Mouse (Mus musculus) right cerebral cortex, postnatal 10 days (tissue): ENCODE results near the gene Crxos.
"Not testable (repeated sequence)": the region's sequence is repeated elsewhere in the genome, so short reads cannot be mapped to it uniquely, and the experiment has no call there.

ENCODE experiments used
- DNase-seq, 2 experiments: peaks; one replicate each; pipeline ENCODE4 v3.0.0; 2021; ENCODE audit warnings: low spot score in 2 of 2

Gene Crxos

DNA sequence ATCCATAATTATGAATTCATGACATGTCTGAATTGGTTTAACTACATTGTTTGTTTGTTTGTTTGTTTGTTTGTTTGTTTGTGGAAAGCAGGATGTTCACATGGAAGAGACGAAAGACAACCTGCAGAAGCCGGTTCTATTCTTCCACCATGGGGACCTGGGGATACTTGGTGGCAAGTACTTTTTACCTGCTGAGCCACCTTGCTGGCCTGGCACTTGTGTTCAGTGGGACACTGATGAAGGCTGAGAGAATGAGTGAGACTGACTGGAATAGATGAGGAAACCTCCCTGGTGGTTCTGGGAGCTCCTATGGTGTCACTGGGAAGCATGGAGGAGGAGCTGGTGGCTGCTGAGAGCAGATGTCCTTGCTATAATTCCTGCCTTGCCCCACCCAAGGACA lies at the start of gene Crxos:
Gene Crxos, plus strand, starts transcription at position 301 of the 400 bp plus-strand sequence.
- DNase-seq, result no peak

DNA sequence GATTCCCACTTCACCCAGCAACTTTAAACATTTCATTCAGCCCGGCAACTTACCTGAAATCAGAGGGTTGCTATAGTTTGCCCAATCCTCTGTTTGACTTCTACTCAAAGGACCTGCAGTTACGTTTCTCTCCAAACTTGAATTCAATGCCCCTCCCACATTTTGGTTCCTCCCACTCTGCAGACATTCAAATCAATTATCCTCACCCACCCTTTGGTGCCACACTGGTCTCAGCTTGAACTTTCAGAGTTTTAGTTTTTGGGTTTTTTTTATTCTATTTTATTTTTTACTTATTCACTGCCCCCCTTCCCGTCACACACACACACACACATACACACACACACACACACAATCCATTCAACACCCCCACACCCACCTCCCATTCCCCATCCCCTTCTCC lies 42.8 kb upstream of the Crxos start, which contains the start of gene Obox6:
Gene Obox6, minus strand, starts transcription at position 101 of the 400 bp plus-strand sequence.
- DNase-seq, result no peak

DNA sequence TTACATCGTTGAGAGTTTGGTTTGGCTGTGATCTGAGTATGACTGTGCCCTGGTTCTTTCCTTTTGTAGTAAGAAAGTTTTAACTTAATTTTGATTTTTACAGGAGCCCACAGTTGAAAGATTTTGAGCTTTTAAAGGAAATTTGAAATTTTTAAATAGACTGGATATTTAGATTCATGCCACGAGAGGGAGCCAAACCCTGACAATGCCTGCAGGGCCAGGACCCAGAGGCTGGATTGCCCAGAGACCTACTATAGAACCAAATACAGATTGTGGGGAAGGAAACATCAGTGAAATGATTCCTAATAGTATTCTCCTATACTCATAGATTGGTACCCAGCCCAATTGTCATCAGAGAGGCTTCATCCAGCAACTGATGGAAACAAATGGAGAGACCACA lies 22.8 kb upstream of the Crxos start:
- DNase-seq, result no peak

DNA sequence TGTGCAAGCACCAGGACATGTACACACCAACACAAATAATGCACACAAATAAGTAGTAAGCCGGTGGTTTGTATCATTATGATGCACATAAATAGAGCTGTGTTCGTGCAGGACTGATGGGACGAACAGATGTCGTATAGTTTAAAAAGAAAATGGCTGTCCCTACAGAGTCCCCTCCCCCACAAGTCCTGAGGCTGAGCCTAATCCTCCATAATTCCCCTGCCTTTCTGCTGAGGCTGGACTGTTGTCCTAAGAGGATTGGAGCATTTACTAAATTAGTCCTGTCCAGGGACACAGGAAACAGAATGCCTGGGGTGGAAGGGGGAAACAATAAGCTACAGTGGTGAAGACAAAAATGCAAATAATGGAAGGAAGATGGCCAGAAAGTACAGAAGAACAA lies 18.3 kb upstream of the Crxos start:
- no peak for DNase-seq

DNA sequence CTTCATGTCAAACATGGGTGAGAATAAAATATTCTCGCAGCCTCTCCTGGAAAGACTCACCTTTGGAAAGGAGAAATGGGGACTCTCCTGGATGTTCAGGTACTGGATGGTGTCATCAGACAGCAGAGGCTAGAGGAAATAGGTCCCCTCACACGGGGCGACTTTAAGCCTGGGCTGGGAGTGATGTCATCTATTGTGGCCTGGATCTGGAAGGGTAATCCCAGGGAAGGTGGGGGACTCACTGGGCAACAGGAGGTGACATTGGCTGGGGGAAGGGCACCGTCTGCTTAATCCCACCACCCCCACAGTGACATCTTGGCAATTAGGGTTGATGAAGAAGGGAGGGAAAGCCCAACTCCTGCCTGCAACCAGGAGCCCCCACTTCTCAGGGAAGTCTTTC lies 2.7 kb upstream of the Crxos start, which contains the start of gene Crx:
Gene Crx, minus strand, starts transcription at position 213 of the 400 bp plus-strand sequence.
- DNase-seq, result no peak

DNA sequence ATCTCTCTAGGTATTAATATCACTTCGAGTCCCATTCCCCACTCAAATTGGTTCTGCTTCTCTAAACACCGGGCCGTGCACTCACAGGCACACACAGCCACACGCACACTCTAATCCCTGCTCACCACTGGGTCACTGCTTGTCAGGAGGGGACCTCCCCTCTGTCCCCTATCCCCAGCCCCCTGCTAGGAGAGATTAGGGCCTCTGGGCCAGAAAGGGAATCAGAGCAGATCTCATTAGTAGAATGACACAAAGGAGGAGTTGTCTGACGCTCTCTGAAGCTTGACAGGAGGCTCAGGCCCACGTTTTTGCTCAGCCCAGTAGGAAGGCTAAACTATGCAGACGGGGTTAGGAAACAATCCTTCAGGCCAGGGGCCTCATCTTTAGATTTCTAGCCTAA lies 1.0 kb upstream of the Crxos start:
- no peak for DNase-seq

DNA sequence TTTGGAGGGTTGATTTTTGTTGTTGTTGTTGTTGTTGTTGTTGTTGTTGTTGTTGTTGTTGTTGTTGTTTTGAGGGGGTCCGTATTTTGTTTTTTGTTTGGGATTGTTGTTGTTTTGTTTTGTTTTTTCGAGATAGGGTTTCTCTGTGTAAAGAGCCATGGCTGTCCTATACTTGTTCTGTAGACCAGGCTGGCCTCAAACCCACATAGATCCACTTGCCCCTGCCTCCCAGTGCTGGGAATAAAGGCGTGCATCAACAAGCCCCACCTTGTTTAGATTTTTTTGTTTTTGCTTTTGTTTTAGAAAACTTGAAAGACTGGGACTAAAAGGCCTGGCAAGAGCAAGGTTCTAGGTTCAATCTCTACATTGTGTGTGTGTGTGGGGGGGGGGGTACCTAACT lies 586 bp upstream of the Crxos start:
- no peak for DNase-seq

DNA sequence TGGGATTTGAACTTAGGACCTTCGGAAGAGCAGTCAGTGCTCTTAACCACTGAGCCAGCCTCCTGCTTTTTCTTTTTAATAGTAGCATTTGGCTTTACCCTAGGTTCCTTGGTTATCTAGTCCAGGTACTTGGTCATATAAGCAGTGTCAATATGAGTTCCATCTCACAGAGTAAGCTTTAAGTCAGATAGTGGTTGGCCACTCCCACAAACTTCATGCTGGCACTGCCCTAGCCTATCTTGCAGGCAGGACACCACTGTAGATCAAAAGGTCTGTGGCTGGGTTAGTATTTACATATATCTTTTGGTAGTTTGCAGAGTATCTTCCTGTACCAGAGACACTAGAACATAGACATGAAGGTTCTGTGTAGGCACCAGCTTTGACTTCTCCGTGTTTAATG lies 1.7 kb downstream of the Crxos start:
- DNase-seq, result no peak

DNA sequence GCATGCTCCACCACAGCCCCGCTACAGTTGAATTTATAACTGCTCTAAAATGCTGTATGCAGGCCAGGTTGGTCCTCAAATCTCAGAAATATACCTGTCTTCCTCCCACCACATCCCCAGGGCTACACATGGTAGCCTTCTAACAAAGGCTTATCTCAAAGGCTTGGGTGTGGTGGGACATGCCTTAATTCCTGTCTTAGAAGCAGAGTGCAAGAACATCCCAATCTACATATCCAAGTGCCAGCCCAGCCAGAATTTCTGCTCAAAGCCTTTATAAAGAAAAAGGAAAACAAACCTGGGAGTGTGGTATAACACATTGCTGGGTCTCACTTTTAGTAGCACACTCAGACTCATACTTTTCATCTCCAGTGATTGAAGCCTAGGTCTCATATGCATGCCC lies 11.8 kb downstream of the Crxos start:
- DNase-seq, result no peak

DNA sequence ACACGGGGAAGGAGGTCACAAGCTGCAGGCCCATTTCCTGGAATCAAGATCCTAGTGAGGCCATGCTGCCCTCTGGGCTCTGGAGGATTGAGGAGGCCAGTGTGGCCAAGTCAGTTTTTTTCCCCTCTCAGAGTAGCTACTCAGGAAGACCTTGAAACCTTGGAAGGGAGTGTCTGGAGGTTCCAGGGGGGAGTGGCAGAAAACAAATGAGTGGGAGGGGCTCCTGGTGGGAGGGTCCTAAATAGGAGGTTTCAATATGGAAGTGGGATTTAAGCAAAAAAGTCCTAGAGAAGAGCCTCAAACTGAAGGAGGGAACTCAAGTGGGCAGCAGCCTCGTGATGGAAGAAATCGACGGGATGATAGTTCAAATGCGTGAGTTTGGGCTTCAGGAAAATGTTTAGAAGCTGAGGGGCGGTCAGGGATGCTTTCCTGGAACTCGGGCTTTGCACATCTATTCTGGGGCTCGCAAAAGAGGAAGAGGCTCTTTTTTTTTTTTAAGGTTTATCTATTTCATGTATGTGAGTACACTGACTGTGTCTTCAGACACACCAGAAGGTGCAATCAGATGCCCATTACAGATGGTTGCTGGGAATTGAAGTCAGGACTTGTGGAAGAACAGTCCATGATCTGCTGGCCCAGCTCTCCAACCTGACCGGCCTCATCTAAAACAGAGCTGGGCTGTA lies 19.1 kb downstream of the Crxos start:
- no peak for DNase-seq

DNA sequence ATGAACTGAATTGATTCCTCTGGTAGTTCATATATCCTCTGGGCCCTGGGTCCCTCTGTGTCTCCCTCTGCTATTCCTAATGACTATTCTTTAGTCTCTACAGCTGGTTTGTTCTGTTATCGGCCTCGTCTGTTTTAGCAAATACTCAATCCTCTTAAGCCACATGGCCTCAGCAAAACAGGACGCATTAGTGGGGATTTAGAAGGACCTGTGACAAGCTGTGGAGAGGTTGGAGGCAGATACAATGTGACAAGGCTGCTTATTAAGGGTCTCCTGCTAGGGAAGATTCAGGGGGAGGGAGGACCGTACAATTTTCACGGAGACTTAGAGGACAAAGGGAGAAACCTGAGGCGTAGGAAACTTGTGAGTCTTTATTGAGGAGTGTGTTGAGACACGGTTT lies 23.4 kb downstream of the Crxos start:
- DNase-seq, result no peak

DNA sequence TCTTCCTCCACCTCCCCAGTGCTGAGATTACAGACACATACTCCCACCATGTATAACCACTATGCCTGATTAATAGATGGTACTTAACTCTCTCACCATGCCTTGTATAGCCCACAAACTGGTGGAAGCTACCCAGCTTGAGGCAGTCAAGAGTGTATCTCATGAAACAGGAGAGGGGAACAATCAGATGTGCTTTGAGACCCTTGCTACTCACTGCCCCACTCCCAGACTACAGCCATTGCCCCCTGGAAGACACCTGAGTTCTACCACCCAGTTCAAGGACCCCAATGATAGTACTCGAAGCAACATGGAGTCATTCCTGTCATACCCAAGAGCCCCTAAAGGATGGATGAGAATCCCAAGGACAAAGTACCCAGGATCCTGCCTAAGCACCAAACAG lies 24.2 kb downstream of the Crxos start:
- DNase-seq, result no peak

DNA sequence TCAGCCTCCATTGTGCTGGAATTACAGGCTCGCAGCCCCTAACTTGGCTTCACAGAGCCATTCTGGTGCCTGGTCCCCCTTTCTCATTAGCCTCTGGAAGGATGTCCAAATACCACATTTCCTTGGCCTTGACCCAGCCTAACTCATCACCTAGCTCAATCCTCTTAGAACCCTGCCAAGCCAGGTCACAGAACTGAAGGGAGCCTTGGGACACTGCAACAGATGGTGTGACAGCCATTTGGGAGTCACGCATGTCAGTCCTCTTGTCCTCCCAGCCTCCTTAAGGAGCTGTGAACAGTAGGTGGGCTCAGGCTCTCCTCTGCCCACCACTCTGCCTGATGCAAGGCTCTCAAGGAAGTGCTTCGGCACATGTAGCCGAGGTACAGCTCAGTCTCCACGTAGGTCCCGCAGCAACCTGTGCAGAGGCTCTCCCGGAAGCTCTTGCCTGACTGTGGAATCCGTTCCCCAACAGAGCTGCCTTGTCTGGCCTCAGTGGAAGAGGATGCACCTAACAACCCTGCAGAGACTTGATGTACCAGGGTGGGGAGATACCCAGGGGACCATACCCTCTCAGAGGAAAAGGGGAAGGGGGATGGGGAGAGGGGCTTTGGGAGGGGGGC lies 25.7 kb downstream of the Crxos start:
- DNase-seq, result no peak

DNA sequence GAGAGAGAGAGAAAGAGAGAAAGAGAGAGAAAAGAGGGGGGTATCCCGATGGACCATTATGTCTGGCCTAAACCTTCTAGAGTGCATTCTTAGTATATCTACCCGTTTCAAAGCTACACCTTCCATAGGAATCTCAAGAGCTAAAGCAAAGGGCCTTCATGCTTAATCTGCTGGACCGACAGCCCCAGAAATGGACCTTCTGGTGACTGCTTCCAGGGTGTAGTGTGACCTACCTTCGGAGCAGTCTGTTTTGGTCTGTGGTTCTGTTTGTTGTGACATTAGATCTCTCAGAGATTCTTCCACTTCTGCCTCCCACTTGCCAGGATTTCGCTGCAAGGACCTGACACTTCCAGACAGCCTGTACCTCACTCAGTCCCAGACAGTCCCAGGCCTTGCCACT lies 28.1 kb downstream of the Crxos start:
- DNase-seq, result no peak

DNA sequence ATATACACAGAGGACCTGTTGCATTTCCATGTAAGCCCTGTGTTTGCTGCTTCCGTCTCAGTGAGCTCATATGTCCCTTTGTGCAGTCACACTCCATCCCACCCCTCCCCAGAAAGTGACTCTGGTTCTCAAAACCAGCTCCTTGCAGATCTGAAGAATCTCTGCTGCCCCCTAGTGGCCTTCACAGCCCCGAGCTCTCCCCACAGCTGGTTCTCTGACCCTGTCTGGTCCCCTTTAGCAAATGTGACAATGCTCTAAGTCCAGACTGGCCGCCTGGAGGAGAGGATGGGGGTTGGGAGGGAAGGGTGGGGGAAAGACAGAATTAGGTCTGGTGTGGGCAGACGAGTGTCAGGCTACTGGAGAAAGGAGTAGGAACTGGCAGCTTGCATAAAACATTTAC lies 29.8 kb downstream of the Crxos start:
- peak; percentile 80 to 82 for DNase-seq

DNA sequence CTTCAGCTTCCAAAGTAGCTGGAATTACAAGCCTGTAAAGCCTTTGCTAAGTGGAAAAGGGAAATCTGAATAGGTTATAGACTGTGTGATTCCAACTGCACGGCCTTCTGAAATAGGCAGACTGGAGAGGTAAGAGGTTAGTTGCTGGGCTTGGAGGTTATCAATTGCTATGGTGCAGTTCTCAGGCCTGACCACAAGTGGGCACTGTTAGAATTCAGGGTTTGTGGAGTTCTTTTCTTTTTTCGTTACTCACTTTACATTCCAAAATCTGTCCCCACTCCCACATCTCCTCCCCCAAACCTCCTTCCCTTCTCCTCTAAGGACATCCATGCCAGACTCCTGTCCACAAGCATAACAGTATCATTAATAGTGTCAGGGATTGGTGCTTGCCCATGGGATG lies 31.8 kb downstream of the Crxos start:
- DNase-seq, result peak; percentile 49

DNA sequence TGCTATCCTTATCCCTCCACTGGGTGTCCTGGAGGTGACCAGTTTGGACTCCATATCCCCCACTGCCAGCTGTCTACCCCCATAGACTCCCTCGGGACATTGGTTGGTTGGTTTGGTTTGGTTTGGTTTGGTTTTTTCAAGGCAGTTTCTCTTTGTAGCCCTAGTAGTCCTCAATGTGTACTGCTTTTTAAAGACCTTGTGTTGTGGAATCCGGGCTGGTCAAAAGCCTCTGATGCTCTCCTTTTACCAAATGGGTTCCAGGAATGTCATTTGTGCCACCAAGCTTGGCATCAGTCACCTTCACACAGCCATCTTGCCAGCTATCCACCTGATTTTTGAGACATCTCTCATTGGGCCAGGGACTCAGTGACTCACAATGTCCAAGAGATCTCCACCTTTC lies 32.3 kb downstream of the Crxos start:
- DNase-seq, result peak in 1 of 2 experiments; percentile 39

DNA sequence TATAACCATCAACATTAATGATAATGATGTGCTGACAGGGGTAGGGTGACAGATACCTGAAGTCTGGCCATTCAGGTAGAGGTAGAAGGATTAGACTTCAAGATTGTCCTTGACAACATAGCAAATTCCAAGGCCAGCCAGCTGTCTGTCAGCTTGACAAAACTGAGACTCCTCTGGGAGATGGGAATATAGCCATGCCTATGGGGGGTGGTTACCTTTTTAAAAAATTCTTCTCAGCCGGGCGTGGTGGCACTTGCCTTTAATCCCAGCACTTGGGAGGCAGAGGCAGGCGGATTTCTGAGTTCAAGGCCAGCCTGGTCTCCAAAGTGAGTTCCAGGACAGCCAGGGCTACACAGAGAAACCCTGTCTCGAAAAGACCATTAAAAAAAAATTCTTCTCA lies 33.3 kb downstream of the Crxos start:
- DNase-seq, result not testable (repeated sequence)

DNA sequence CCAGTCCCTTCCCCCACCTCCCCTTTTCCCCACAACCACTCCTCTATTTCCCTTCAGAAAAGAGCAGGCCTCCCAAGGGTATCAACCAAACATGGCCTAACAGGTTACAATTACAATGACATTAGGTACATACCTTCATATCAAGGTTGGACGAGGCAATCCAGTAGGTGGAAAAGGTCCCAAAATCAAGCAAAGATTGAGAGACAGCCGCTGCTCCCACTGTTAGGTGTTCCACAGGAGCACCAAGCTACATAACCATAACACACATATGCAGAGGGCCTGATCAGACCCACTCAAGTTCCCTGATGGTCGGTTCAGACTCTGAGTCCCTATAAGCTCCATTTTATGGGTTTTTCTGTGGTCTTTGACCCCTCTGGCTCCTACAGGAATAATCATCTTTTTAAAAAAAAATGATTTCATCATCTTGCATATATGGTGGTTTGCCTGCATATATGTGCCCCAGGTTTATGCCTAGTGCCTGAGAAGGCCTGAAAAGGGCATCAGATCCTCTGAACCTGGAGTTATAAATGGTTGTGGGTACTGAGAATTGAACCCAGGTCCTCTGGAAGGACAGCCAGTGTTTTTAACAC lies 33.8 kb downstream of the Crxos start:
- DNase-seq, result no peak

DNA sequence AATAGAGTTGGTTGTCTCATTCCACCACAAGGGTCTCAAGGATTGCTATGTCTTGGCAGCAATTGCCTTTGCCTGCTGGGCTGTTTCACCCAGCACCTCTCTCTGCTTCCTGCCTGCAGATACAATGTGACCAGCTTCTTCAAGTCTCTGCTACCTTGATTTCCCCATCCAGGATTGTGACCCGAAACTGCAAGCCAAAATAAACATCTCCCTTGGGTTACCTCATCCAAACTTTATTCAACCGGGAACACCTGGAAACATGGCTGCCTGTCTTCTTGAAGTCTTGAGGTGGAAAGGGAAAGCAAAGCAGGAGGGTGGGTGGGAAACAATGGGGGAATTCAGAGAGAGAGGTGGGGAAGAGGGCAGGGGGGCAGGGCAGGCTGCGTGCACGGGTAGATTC lies 34.6 kb downstream of the Crxos start:
- DNase-seq, result no peak

DNA sequence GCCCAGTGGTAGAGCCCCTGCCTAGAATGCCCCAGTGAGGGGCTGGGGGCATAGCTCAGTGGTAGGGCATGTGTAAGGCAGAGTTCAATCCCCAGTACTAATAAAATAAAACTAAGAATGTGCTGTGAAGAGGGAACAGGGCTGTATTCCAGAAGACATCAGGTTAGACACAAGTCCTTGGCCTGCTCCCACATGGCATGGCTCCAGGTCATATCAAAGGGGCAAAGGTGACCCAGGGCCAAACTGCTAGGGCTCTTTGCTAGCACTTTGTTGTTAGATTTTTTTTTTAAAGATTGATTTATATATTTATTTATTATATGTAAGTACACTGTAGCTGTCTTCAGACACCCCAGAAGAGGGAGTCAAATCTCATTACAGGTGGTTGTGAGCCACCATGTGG lies 36.0 kb downstream of the Crxos start:
- DNase-seq, result peak in 1 of 2 experiments; percentile 39

DNA sequence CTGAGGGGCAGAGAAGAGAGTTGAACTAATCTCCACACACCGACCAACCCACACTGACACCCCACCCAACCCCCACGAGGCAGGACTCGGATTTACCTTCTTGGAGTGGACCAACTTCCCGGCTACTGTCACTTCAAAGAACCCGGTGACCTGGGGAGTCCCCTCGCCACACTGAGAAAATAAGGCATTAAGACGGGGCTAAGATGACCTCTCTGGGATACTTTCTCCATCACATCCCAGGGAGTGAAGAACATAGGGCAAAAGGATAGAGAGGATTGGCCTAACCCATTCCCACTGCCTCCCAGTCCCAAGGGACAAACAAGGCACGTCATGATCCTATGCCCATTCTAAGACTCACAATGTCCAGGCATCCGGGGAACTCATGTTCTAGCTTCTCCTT lies 37.5 kb downstream of the Crxos start:
- no peak for DNase-seq

DNA sequence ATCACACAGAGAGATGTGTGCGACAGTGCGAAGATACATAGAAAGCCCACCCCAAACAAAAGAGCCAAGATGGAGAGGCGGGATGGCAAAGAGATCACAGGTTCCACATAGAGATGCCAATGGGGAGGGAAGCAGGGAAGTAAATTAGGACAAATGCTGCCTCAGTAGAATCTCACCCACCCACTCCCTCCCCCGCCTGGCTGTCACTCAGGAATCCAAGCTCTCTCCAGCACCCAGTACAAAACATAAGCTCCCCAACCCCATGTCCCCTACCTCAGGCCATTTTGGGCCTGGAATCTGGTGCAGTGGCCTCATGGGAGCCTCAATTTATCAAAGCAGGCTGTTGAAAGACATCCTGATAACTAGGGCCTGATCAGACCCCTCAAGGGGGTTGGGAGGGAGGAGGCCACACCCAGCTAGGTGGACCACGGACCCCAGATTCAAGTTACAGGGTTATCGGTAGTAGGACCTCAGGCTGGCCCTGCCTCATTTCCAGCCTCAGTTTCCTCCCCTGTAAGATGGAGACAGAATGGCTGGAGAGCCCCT lies 38.3 kb downstream of the Crxos start:
- no peak for DNase-seq
